Mouse (Mus musculus) stomach, postnatal 0 days (tissue): Measurements from ENCODE around the gene Abcc10.

Experiments used
- CTCF ChIP-seq: IDR thresholded peaks from 2 replicates; pipeline ENCODE4 v1.5.1; 2016; ENCODE audit warnings: antibody characterized with exemption, low read depth, mild to moderate bottlenecking, moderate library complexity
- EP300 ChIP-seq: optimal IDR thresholded peaks from 2 replicates; pipeline ENCODE3; 2016; ENCODE audit warnings: antibody characterized with exemption

- no peak for TF ChIP-seq CTCF
- no peak for TF ChIP-seq EP300
Measured at GRCm38 (mm10) chr17:46322046-46322823, 5.9 kb downstream of the Abcc10 start.
